Mouse (Mus musculus) forebrain, embryonic 13.5 days (tissue): Measurements from ENCODE around the gene Rgp1. TPM values are rescaled to one million over a fixed set of nuclear protein-coding genes. Genes with fewer than 3 reads are reported as not detected.
"Not testable (repeated sequence)": the region's sequence is repeated elsewhere in the genome, so short reads cannot be mapped to it uniquely, and the experiment has no call there.

ENCODE experiments used
- ATAC-seq: fragments of 200-750 bp; cut with Nextera tagmentation; 2 replicates; pipeline ENCODE4 v1.8.0; 2017
- H3K27ac ChIP-seq: fragments of 300-500 bp; sonication (generic); 2 replicates; pipeline ENCODE4 v1.5.1; 2015; ENCODE audit warnings: inconsistent platforms, mild to moderate bottlenecking, moderate library complexity
- H3K27me3 ChIP-seq: fragments of 300-500 bp; sonication (generic); 2 replicates; pipeline ENCODE4 v1.6.1; 2015; ENCODE audit warnings: mild to moderate bottlenecking, inconsistent platforms
- H3K36me3 ChIP-seq: fragments of 300-500 bp; sonication (generic); 2 replicates; pipeline ENCODE4 v1.6.1; 2015; ENCODE audit warnings: mild to moderate bottlenecking, inconsistent platforms; ENCODE audit not compliant: poor library complexity, severe bottlenecking
- H3K4me1 ChIP-seq: fragments of 300-500 bp; sonication (generic); 2 replicates; pipeline ENCODE4 v1.6.1; 2015; ENCODE audit warnings: inconsistent platforms
- H3K4me2 ChIP-seq: fragments of 300-500 bp; sonication (generic); 2 replicates; pipeline ENCODE4 v1.6.1; 2015; ENCODE audit warnings: inconsistent platforms, mild to moderate bottlenecking, moderate library complexity
- H3K4me3 ChIP-seq: fragments of 300-500 bp; sonication (generic); 2 replicates; pipeline ENCODE4 v1.5.1; 2015; ENCODE audit warnings: mild to moderate bottlenecking, inconsistent platforms
- H3K9ac ChIP-seq: fragments of 300-500 bp; sonication (generic); 2 replicates; pipeline ENCODE4 v1.6.1; 2015; ENCODE audit warnings: mild to moderate bottlenecking, inconsistent platforms
- H3K9me3 ChIP-seq: fragments of 300-500 bp; sonication (generic); replicated peaks from 2 replicates; pipeline ENCODE4 v1.6.1; 2016; ENCODE audit warnings: inconsistent platforms
- WGBS: fragments of 180-500 bp; shearing (Covaris S2); methylation state at CpG from one replicate; pipeline ENCODE4 v1.1.7; 2015; 5-methylcytosine and 5-hydroxymethylcytosine counted together
- polyA plus RNA-seq: library from polyadenylated mRNA; unstranded; fragments of >200 nt; fragmentation: Nextera tagmentation; extraction: Ambion mirVana; gene quantifications from 2 replicates; pipeline ENCODE4 v1.2.1, GENCODE M21; 2015

Gene Rgp1
- polyA plus RNA-seq, 1 experiment from 2014 or later, result 27.5 TPM

DNA sequence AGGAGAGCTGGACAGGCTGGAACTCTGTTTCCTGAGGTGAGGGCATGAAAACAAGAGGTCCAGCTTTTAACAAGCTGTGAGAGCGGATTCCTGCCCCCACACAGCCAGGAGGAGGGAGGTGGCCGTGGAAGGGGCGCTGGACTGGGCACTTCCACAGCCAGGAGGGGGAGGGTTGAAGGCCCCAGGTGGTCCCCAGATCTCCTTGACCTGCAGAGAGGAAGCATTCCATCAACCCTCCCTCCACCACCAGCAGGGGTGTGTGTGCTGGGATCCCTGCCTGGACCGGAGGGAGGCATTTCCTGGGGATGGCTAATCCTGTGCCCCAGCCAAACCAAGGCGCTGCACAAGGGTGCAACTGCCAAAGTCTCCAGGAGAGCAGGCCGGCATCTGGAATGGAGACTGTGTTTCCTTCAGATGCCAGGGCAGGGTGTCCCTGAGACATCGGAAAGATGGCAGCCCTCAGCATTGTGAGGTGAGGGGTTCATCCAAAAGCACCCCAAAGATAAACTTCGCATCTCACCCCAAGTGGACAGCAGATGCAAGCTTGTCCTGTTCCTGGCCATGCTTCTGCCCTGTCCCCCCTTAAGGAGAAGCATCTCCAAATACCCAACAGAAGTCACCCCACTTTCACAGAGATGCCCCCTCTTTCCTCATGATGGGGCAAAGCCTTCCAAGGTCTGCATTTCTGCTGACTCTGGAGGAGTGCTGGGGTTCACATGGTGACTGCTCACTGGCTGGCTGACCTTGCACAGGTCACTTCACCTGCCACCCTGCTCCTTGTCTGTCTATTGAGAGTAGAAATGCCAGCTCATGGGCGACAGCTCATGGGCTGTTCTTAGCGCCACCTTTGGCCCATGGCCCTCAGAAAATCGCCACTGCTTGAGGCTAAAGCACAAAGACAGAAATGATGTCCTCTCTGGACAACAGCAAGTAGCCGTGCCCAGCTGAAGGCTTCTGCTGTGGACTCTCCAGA lies 6.2 kb downstream of the Rgp1 start, which contains the start of gene Msmp:
Gene Msmp (minus strand): TSS at position 51 of the 973 bp plus-strand sequence.
- Histone ChIP-seq H3K4me1 (peaks cover 4% of the 10 kb centered on the region), H3K4me2 (no peak within 1 kb of the TSS), H3K9me3 (no peaks in the 10 kb centered on the region), H3K9ac (no peak within 1 kb of the TSS), H3K27ac (no peak within 1 kb of the TSS), H3K27me3 (no peaks in the 10 kb centered on the region), H3K4me3 (no peak within 1 kb of the TSS), H3K36me3 (peaks cover 51% of the 10 kb centered on the region)
- no peak for ATAC-seq
- WGBS, result 65% methylated on average over 12 of the region's 12 CpGs

DNA sequence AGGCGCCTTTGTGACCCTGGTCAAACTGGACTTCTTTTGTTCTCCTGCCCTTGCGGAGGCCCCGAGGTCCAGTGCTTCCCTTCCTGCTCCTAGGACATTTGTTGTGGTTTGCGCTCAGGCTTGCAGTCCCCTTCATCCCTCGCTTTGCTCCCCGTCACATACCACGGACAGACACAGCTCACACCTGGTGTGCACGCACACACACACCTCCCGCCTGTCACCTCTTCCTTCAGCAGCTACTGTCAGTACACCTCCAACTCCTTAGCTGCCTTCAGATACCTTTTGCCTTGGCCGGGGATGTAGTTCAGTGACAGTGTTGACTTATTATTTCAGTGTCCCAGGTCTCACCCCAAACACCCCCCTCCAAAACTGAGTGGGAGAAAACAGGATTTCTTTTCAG lies 7.2 kb downstream of the Rgp1 start:
- H3K27ac ChIP-seq, result no peak overlapping the region
- no peaks in the 10 kb centered on the region for H3K27me3 ChIP-seq
- H3K4me3 ChIP-seq, result no peak overlapping the region
- no peak overlapping the region for H3K9ac ChIP-seq
- H3K9me3 ChIP-seq, result no peaks in the 10 kb centered on the region
- peaks cover 46% of the 10 kb centered on the region for H3K36me3 ChIP-seq
- WGBS, result 63% methylated on average over 10 of the region's 10 CpGs
- H3K4me2 ChIP-seq, result no peak overlapping the region
- H3K4me1 ChIP-seq, result no peaks in the 10 kb centered on the region
- no peak for ATAC-seq

DNA sequence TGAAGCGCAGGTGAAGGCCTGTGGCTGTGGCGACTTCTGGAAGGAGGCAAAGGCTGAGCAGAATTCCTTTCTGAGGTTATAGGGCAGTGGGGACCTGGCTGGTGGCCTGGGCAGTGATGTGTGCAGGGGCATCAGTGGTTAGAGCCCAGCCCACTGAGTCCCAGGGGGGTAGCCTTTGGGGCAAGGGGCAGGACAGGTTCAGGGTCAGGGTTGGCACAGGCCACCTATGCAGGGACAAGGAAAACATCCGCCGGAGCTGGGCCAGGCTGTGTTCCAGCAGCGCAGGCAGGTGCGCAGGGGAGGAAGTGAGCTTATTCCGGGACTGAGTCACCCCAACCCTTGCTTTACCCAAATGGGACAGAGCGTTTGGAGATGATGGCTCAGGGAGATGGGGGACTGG lies 7.9 kb downstream of the Rgp1 start:
- ATAC-seq, result no peak
- WGBS, result 82% methylated on average over 8 of the region's 8 CpGs
- no peak overlapping the region for H3K4me3 ChIP-seq
- H3K9ac ChIP-seq, result no peak overlapping the region
- H3K4me2 ChIP-seq, result no peak overlapping the region
- no peaks in the 10 kb centered on the region for H3K4me1 ChIP-seq
- no peaks in the 10 kb centered on the region for H3K27me3 ChIP-seq
- H3K9me3 ChIP-seq, result no peaks in the 10 kb centered on the region
- no peak overlapping the region for H3K27ac ChIP-seq
- H3K36me3 ChIP-seq, result peaks cover 39% of the 10 kb centered on the region

DNA sequence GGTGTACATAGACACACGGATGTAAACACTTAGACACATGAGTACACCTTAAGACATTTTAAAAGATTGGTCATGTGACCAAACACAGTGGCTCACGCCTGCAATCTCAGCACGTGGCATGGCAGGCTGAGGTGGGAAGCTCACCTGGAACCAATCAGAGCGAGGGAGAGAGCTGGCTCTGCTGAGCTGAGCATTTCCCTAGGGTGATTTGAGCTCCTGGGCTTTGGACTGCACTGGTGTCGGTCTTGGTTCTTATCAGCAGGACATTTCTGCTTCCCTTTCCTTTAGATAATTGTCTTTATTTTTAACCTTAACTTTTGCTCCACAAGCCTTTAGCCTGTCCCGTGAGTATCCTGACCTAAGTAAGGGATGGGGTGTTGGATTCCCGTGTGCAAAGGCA lies 9.2 kb downstream of the Rgp1 start:
- WGBS, result 69% methylated on average over 7 of the region's 7 CpGs
- 0 out of 2 replicates have a peak, but pooled peaks have one; percentile 36 for ATAC-seq
- no peak overlapping the region for H3K9ac ChIP-seq

DNA sequence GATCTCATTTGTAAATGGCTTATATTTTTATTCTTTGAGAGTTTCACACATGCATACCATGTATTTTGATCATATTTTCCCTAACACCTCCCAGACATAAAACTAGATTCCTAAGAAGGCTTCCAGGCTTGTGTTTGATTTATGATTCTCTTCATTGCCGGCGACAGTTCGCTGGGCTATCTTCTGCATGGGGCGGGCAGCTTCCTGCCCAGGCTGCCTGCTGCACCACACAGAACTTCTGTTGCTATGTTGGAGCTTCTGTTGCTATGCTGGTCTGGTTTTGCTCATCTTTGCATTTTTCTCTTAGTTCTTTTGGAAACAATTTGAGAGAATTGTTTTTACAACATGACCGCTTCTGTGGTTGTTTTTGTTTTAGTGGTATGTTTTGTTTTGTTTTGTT lies 13.0 kb downstream of the Rgp1 start:
- no peak for ATAC-seq
- Histone ChIP-seq H3K4me3 (no peak overlapping the region), H3K27me3 (no peaks in the 10 kb centered on the region), H3K9ac (no peak overlapping the region), H3K27ac (no peak overlapping the region), H3K36me3 (no peaks in the 10 kb centered on the region), H3K4me2 (no peak overlapping the region), H3K4me1 (no peaks in the 10 kb centered on the region), H3K9me3 (no peaks in the 10 kb centered on the region)
- 94% methylated on average over 5 of the region's 5 CpGs for WGBS

More for the DNA sequence above, 9.2 kb downstream of the Rgp1 start:
- Histone ChIP-seq H3K27ac (no peak overlapping the region), H3K27me3 (no peaks in the 10 kb centered on the region), H3K4me3 (no peak overlapping the region), H3K4me2 (no peak overlapping the region), H3K4me1 (no peaks in the 10 kb centered on the region), H3K9me3 (no peaks in the 10 kb centered on the region), H3K36me3 (peaks cover 26% of the 10 kb centered on the region)

DNA sequence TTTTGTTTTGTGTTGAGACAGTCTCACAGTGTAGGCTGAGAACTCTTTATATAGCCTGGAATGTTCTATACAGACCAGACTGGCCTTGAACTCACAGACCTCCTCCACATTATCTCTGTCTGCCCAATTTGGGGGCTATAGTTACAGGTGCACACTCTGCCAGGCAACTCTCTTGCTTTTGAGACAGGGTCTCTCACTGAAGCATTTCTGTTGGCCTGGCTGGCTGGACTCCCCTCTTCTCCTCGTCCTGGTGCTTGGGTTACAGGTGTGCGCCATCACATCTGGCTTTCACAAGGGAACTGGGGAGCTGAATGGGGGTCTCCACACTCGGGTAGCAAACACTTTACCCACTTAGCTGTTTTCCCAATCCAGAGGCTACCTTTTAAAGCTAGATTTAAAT lies 13.4 kb downstream of the Rgp1 start:
- H3K4me3 ChIP-seq, result no peak overlapping the region
- no peak overlapping the region for H3K27ac ChIP-seq
- no peak overlapping the region for H3K4me2 ChIP-seq
- no peaks in the 10 kb centered on the region for H3K27me3 ChIP-seq
- H3K36me3 ChIP-seq, result no peaks in the 10 kb centered on the region
- ATAC-seq, result no peak
- no peaks in the 10 kb centered on the region for H3K4me1 ChIP-seq
- no peaks in the 10 kb centered on the region for H3K9me3 ChIP-seq
- WGBS, result 75% methylated on average over 3 of the region's 3 CpGs
- H3K9ac ChIP-seq, result no peak overlapping the region

DNA sequence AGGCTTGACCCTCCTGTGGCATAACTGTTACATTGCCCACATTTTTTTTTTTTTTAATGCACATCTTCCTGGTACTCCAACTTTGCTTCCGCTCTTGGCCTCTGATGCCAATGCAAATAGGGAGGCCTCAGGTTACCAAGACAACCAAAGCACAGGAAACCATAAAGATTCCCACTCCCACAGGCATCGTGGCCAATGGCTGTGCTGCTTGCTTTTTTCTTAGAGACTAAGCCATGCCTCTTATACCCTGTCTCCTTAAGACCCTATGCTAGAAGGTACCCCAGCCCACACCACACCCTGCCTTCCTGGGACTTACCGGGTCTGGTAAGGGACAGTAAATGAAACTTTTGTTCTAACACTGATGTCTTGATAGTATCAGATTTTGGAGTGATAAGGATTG lies 14.9 kb downstream of the Rgp1 start:
- Histone ChIP-seq H3K9ac (no peak overlapping the region), H3K36me3 (no peaks in the 10 kb centered on the region), H3K4me3 (no peak overlapping the region), H3K4me1 (no peaks in the 10 kb centered on the region), H3K4me2 (no peak overlapping the region), H3K27me3 (no peaks in the 10 kb centered on the region), H3K9me3 (no peaks in the 10 kb centered on the region), H3K27ac (no peak overlapping the region)
- WGBS, result 78% methylated on average over 3 of the region's 3 CpGs
- no peak for ATAC-seq

DNA sequence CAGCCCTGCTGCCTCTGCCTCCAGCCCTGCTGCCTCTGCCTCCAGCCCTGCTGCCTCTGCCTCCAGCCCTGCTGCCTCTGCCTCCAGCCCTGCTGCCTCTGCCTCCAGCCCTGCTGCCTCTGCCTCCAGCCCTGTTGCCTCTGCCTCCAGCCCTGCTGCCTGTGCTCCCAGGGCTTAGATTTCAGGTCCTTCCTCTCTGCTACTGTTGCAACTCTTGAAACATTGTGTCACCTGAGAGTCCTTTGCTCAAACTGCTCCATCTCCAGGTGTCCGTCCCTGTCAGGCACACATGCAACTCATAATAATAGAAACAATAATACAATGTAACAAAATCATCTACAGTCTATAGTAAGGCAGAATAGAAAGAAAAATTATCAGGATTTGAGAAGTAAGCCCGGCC lies 18.1 kb downstream of the Rgp1 start:
- not testable (repeated sequence) for H3K9ac ChIP-seq, H3K27me3 ChIP-seq, H3K4me2 ChIP-seq, H3K9me3 ChIP-seq, H3K4me1 ChIP-seq, H3K4me3 ChIP-seq, H3K36me3 ChIP-seq, ATAC-seq, H3K27ac ChIP-seq
- WGBS, result 84% methylated on average over 2 of the region's 2 CpGs

DNA sequence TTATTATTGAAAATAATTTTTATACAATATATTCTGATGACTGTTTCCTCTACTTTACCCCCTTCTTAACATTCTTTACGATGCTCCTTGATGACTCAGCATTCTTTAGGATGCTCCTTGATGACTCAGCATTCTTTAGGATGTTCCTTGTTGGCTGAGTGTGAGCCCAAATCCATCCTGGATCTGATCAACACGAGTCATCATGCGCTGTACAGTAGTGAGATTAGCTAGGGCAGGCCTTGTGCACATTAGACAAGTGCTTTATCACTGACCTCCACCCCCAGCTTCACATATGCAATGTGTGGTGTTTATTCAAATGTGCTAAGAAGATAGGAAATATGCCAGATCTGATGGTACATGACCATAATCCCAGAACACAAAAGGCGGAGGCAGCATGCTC lies 19.7 kb downstream of the Rgp1 start:
- H3K4me2 ChIP-seq, result no peak overlapping the region
- 87% methylated on average over 4 of the region's 4 CpGs for WGBS
- H3K9me3 ChIP-seq, result no peaks in the 10 kb centered on the region
- no peak overlapping the region for H3K27ac ChIP-seq
- H3K36me3 ChIP-seq, result no peaks in the 10 kb centered on the region
- H3K9ac ChIP-seq, result no peak overlapping the region
- ATAC-seq, result no peak
- H3K4me1 ChIP-seq, result no peaks in the 10 kb centered on the region
- H3K4me3 ChIP-seq, result no peak overlapping the region
- H3K27me3 ChIP-seq, result no peaks in the 10 kb centered on the region

DNA sequence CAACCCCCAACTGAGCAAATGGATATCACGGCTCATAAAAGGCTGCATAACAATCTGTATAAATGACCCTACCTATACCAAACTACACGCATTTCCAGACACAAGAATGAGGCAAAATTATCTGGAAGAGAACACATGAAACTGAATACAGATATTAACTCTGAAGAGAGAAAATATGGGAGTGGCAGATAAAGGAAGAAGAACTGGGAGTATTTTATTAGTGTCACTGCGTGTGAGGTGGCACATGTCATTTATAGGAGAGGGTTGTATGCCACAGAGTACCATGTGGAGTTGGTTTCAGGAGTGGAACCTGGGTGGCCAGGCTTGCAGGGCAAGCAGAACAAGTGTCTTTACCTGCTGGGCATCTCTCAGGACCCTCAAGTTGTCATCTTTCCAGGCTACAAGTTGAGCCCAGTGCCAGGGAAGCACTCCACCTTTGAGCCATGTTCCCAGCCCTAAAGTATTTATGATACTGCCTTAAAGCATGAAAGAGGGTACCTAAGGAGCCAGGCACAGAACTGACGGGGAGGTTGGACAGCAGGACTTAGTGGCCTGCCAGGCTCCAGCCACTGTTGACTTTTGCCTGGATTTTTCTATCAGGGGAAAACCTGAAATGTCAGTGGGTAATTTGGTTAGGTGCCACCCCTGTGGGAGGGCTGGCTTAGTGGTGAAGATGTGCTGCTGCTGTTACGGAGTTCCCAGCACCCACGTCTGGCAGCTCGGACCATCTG lies 20.3 kb downstream of the Rgp1 start:
- Histone ChIP-seq H3K36me3 (no peaks in the 10 kb centered on the region), H3K4me3 (no peak overlapping the region), H3K9ac (no peak overlapping the region), H3K4me2 (no peak overlapping the region), H3K27ac (no peak overlapping the region), H3K9me3 (no peaks in the 10 kb centered on the region), H3K27me3 (no peaks in the 10 kb centered on the region), H3K4me1 (no peaks in the 10 kb centered on the region)
- no peak for ATAC-seq
- 89% methylated on average over 7 of the region's 7 CpGs for WGBS

DNA sequence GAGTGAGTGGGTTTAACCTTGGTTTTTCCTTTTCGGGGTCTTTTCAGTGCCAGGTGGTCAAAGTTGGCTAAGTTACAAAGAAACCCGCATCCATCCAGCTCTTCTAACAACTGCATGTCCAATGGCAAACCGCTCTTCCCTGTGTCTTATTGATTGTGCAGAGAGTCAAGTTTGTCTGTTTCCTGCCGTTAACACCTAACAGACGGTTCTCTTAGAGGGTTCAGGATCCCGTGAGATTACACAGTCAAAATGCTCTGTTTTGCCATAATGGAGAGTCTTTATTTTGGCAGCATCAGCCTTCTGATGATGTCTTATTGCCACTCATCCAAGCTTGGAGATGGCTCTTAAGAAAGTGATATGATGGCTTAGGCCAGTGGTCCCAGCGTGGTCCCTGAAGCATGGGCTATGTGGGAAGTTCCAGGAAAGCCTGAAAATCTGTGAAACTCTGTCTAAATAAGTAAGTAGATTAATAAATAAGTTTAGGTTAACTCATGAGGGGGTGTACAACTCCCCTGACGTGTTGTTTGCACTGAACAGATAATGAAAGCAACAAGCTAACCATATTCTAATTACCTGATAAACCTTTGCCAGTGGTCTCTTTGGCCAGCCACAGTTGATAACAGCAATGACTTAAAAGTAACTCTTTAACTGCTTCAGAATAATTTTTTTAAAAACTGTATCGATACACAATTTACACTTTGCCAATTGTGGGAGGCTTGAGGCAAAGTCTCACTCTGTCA lies 21.9 kb downstream of the Rgp1 start:
- Histone ChIP-seq H3K27ac (no peak overlapping the region), H3K4me1 (no peaks in the 10 kb centered on the region), H3K4me3 (no peak overlapping the region), H3K9ac (no peak overlapping the region), H3K27me3 (no peaks in the 10 kb centered on the region), H3K9me3 (no peaks in the 10 kb centered on the region), H3K4me2 (no peak overlapping the region), H3K36me3 (no peaks in the 10 kb centered on the region)
- ATAC-seq, result no peak
- 83% methylated on average over 9 of the region's 9 CpGs for WGBS

DNA sequence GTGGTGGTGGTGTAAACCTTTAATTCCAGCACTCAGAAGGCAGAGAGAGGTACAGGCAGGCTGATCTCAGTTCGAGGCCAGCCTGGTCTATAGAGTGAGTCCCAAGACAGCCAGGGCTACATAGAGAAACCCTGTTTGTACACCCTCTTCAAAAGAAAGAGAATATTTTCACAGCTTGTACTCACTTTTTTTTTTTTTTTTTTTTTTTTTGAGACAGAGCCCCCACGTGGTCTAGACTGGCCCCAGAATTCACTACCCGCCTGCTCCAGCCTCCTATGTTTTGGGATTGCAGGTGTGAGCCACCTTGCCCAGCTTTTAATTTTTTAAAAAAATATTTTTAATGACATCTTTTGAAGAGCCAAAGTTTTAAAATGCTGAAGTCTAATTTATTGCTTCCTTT lies 25.6 kb downstream of the Rgp1 start:
- Histone ChIP-seq H3K4me2 (no peak overlapping the region), H3K27ac (no peak overlapping the region), H3K4me1 (no peaks in the 10 kb centered on the region), H3K9me3 (no peaks in the 10 kb centered on the region), H3K27me3 (no peaks in the 10 kb centered on the region), H3K36me3 (no peaks in the 10 kb centered on the region), H3K4me3 (no peak overlapping the region), H3K9ac (no peak overlapping the region)
- ATAC-seq, result no peak
- WGBS, result 67% methylated on average over 3 of the region's 3 CpGs
